Mouse (Mus musculus) hindbrain, postnatal 0 days (tissue): ENCODE measurements around the gene Pam. TPM values are rescaled to one million over a fixed set of nuclear protein-coding genes. Genes with fewer than 3 reads are reported as not detected.
A peak's percentile ranks its signal among the peaks of the same experiment; 100 is the strongest.

ENCODE experiments used
- ATAC-seq: fragments of 200-750 bp; cut with Nextera tagmentation; 2 replicates; pipeline ENCODE4 v1.8.0; 2017; ENCODE audit warnings: mild to moderate bottlenecking, moderate TSS enrichment, moderate library complexity
- DNase-seq: peaks from one replicate; pipeline ENCODE4 v3.0.0-alpha.2; 2015; ENCODE audit warnings: low spot score
- H3K27ac ChIP-seq: fragments of 300-500 bp; sonication (generic); 2 replicates; pipeline ENCODE4 v1.5.1; 2014; ENCODE audit warnings: mild to moderate bottlenecking
- H3K27me3 ChIP-seq: fragments of 300-500 bp; sonication (generic); 2 replicates; pipeline ENCODE4 v1.6.1; 2014; ENCODE audit warnings: low read length, mixed read lengths; ENCODE audit not compliant: insufficient read depth
- H3K36me3 ChIP-seq: fragments of 300-500 bp; sonication (generic); 2 replicates; pipeline ENCODE4 v1.6.1; 2014; ENCODE audit warnings: low read length, mixed read lengths; ENCODE audit not compliant: insufficient read depth
- H3K4me1 ChIP-seq: fragments of 300-500 bp; sonication (generic); 2 replicates; pipeline ENCODE4 v1.6.1; 2014; ENCODE audit warnings: antibody characterized with exemption, low read length, mixed read lengths; ENCODE audit not compliant: insufficient read depth
- H3K4me2 ChIP-seq: fragments of 300-500 bp; sonication (generic); 2 replicates; pipeline ENCODE4 v1.6.1; 2014; ENCODE audit warnings: low read depth, mild to moderate bottlenecking, low read length, moderate library complexity, mixed read lengths
- H3K4me3 ChIP-seq: fragments of 300-500 bp; sonication (generic); 2 replicates; pipeline ENCODE4 v1.5.1; 2014; ENCODE audit warnings: low read length
- H3K9ac ChIP-seq: fragments of 300-500 bp; sonication (generic); replicated peaks from 2 replicates; pipeline ENCODE4 v1.6.1; 2014; ENCODE audit warnings: mild to moderate bottlenecking, low read length, moderate library complexity, mixed read lengths
- H3K9me3 ChIP-seq: fragments of 300-500 bp; sonication (generic); 2 replicates; pipeline ENCODE4 v1.6.1; 2016; ENCODE audit warnings: low read length, mixed read lengths
- CTCF ChIP-seq: IDR thresholded peaks from 2 replicates; pipeline ENCODE4 v1.5.1; 2016; ENCODE audit warnings: antibody characterized with exemption, control low read depth, low read depth
- WGBS: fragments of 180-500 bp; shearing (Covaris S2); extraction: QIAGEN DNeasy Blood & Tissue Kit; methylation state at CpG from one replicate; pipeline ENCODE4 v1.1.7; 2014; 5-methylcytosine and 5-hydroxymethylcytosine counted together
- polyA plus RNA-seq: library from polyadenylated mRNA; unstranded; fragments of >200 nt; fragmentation: Nextera tagmentation; extraction: Ambion mirVana; gene quantifications from 2 replicates; pipeline ENCODE4 v1.2.1, GENCODE M21; 2015
- total RNA-seq: library from RNA; depleted of rRNA; stranded (reverse); fragments of >200 nt; gene quantifications from 2 replicates; pipeline ENCODE4 v1.2.3, GENCODE M21; 2014

The Pam gene
- total and polyA plus RNA-seq, 2 experiments from 2014 or later: 40.8 to 76.8 TPM

DNA sequence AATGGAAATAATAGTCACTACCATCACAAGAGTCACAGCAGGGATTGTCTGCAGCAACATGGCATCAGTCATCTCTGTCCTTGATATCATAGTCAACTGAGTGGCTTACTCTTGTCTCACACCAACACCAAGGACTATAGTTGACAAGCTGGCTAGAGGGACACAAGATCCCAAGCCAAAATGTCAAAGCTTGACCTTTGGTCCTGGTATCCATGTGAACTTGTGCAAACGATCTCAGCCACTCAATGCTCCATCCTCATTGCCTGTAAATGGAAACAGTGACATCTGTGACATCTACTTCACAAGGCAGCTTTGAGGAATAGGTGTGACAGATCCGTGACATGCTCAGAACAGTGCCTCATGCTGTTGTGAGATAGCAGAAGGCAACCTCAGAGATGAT, 15.0 kb downstream of the Pam start:
- Histone ChIP-seq H3K9ac (no peak overlapping the region), H3K4me1 (no peaks in the 10 kb centered on the region), H3K4me3 (no peak overlapping the region), H3K4me2 (no peak overlapping the region), H3K9me3 (no peaks in the 10 kb centered on the region), H3K27me3 (no peaks in the 10 kb centered on the region), H3K36me3 (no peaks in the 10 kb centered on the region), H3K27ac (no peak overlapping the region)
- no peak for ATAC-seq
- WGBS: 61% methylated on average over 2 of the region's 2 CpGs
- no peak for DNase-seq
- no peak for TF ChIP-seq CTCF

DNA sequence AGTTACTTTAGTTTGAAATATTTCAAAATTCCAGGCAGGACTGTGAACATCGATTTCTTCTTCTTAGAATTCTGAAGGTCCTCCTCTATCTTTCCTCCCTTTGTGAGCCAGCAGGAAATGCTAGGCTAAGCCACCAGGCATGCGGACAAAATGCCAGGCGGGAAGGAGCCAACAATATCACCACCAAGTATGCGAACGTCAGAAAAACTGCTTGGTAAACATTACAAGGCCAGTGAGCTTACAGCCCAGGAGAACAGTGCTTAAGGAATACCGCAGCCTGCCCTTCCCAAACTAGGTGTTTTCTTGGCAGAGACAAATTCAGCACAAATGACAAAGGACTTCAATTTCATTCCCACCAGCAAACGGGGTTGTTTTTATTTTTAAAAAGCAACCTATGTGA, 15.8 kb downstream of the Pam start:
- Histone ChIP-seq H3K36me3 (no peaks in the 10 kb centered on the region), H3K27me3 (no peaks in the 10 kb centered on the region), H3K27ac (no peak overlapping the region), H3K4me1 (no peaks in the 10 kb centered on the region), H3K4me3 (no peak overlapping the region), H3K9me3 (no peaks in the 10 kb centered on the region), H3K4me2 (no peak overlapping the region), H3K9ac (no peak overlapping the region)
- ATAC-seq: no peak
- no peak for DNase-seq
- WGBS: 62% methylated on average over 7 of the region's 7 CpGs
- no peak for TF ChIP-seq CTCF

DNA sequence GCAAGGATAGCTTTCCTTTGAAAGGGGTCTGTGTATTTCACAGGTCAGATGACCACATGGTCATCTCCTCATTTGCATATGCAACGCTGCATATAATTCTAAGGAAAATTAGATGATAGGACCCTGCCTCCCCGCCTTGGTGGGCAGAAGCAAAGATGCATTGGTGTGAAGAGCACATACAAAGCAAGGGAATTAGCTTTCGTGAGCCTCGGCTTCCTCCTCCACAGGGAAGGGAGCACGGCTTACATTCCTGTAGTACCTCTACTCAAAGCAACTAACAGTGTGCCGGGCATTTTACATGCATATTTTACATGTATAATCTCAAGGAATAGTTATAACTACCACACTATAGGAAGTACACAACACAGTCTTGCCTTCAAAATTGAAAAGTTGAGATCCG, 16.7 kb downstream of the Pam start:
- WGBS: 91% methylated on average over 7 of the region's 7 CpGs
- TF ChIP-seq CTCF: no peak
- H3K4me1 ChIP-seq: no peaks in the 10 kb centered on the region; the same call in 1 of the 2 replicates
- H3K4me2 ChIP-seq: no peak overlapping the region
- ATAC-seq (no peak), DNase-seq (no peak)
- H3K36me3 ChIP-seq: no peaks in the 10 kb centered on the region
- H3K27me3 ChIP-seq: no peaks in the 10 kb centered on the region
- H3K9me3 ChIP-seq: no peaks in the 10 kb centered on the region
- no peak overlapping the region for H3K27ac ChIP-seq
- H3K4me3 ChIP-seq: no peak overlapping the region
- no peak overlapping the region for H3K9ac ChIP-seq

DNA sequence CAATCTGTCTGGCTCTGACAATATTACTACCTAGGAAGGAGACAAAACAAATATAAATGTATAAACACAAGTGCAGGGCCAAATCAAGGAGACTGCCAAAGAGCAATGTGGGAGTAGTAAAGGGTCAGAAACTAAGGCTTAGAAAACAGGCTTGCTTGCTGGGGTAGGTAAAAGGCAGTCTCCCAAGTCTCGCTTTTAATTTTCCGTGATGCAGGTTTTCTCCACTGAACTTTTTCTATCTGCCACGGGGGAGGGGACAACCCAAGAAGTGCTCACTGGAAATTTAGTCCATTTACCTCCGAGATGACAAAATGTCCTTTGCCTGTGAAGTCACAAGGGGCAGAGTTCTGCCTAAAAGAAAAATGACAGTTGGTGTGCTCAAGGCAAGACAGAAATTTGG, 21.6 kb downstream of the Pam start:
- Histone ChIP-seq H3K4me1 (no peaks in the 10 kb centered on the region; the same call in 1 of the 2 replicates), H3K27ac (peak overlapping the region; percentile 15; the same call in 1 of the 2 replicates), H3K9ac (no peak overlapping the region), H3K36me3 (no peaks in the 10 kb centered on the region), H3K27me3 (no peaks in the 10 kb centered on the region), H3K9me3 (no peaks in the 10 kb centered on the region), H3K4me2 (no peak overlapping the region), H3K4me3 (no peak overlapping the region)
- DNase-seq: no peak
- WGBS: 67% methylated on average over 4 of the region's 4 CpGs
- no peak for ATAC-seq
- no peak for TF ChIP-seq CTCF

DNA sequence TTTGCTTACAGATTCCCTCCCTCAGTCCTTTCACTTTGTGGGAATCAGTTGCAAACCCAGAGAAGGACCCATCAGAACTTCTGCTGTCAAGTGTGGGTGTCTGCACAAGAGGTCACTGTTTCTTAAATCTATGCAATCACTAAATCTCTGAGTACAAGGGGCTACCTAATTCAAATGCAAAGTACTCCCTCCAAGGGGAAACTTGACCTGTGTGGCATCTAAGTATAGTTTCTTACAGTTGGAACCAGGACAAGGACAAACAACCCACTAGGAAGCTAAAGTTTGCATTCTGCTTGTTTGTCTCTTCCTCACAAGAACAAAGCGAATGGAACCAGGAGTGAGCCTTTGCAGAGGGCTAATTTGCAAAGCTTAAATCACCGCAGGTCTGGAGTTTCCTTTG, 22.3 kb downstream of the Pam start:
- Histone ChIP-seq H3K9me3 (no peaks in the 10 kb centered on the region), H3K27ac (no peak overlapping the region), H3K4me3 (no peak overlapping the region), H3K36me3 (no peaks in the 10 kb centered on the region), H3K27me3 (no peaks in the 10 kb centered on the region), H3K4me1 (no peaks in the 10 kb centered on the region; the same call in 1 of the 2 replicates), H3K4me2 (no peak overlapping the region), H3K9ac (no peak overlapping the region)
- no peak for TF ChIP-seq CTCF
- 29% methylated on average over 2 of the region's 2 CpGs for WGBS
- ATAC-seq (no peak), DNase-seq (no peak)

DNA sequence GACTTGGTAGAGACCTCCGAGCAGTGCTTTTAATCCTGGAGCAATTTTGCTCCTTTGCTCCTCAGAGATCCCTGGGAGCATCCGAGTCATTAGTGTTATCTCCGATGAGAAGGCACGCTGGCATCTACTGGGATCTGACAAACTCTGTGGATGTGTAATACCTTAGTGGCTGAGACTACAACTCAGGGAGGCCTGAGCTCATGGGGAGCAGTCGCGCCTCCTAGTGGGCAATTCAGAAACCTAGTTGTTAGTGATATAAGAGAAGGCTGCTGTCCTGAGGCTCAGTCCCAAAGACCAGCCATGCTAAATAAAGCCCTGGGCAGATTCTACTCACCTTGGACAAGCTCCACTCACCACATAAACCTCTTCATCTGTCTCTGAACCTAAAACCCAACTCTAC, 23.4 kb downstream of the Pam start:
- no peak for DNase-seq
- peak; percentile 34 for TF ChIP-seq CTCF
- 63% methylated on average over 6 of the region's 6 CpGs for WGBS

DNA sequence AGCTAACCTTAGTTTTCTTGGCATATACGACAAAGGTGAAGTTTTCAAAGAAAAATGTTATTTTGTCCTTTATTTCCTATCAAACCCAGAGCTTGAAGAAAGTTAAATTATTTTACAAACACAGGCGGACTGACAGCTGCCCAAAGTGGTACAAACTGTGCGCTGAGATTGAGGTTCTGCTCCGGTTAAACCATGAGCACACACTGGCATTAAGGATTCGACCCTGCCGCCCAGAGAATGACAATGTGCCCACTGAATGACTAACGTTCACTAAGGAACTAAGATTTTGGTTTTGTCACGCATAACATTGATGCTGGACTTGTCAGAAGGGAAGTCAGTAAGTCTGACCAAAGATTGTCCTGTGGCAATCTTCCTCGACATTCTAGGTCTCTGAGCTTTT, 24.0 kb downstream of the Pam start:
- DNase-seq (no peak), ATAC-seq (no peak)
- 91% methylated on average over 9 of the region's 9 CpGs for WGBS
- H3K4me2 ChIP-seq: no peak overlapping the region
- no peaks in the 10 kb centered on the region for H3K36me3 ChIP-seq
- TF ChIP-seq CTCF: no peak
- no peak overlapping the region for H3K4me3 ChIP-seq
- H3K27ac ChIP-seq: no peak overlapping the region
- H3K4me1 ChIP-seq: no peaks in the 10 kb centered on the region; the same call in 1 of the 2 replicates
- no peak overlapping the region for H3K9ac ChIP-seq
- H3K27me3 ChIP-seq: no peaks in the 10 kb centered on the region
- no peaks in the 10 kb centered on the region for H3K9me3 ChIP-seq

More for the DNA sequence above, 23.4 kb downstream of the Pam start:
- H3K4me2 ChIP-seq: no peak overlapping the region
- no peak overlapping the region for H3K4me3 ChIP-seq
- no peaks in the 10 kb centered on the region for H3K27me3 ChIP-seq
- no peaks in the 10 kb centered on the region for H3K9me3 ChIP-seq
- ATAC-seq: no peak
- no peaks in the 10 kb centered on the region; the same call in 1 of the 2 replicates for H3K4me1 ChIP-seq
- H3K27ac ChIP-seq: no peak overlapping the region
- H3K36me3 ChIP-seq: no peaks in the 10 kb centered on the region
- H3K9ac ChIP-seq: no peak overlapping the region
